Mouse (Mus musculus) left cerebral cortex, adult 8-10 months (tissue): Measurements from ENCODE around the gene Rtp4. TPM values are rescaled to one million over a fixed set of nuclear protein-coding genes. Genes with fewer than 3 reads are reported as not detected.

ENCODE experiments used
- DNase-seq, 2 experiments: peaks; one replicate each; pipeline ENCODE4 v3.0.0; 2022; ENCODE audit warnings: low spot score in 2 of 2
- total RNA-seq, 4 experiments: library from RNA; stranded (reverse); gene quantifications; 2 replicates each; pipeline ENCODE4 v1.2.4; 2022

The Rtp4 gene
- total RNA-seq, 4 experiments from 2014 or later = 1.6 to 4.6 (median 2.8) TPM

GRCm38 (mm10) chr16:23574561-23574960 is 54.5 kb downstream of the Rtp4 start:
- no peak for DNase-seq

DNA sequence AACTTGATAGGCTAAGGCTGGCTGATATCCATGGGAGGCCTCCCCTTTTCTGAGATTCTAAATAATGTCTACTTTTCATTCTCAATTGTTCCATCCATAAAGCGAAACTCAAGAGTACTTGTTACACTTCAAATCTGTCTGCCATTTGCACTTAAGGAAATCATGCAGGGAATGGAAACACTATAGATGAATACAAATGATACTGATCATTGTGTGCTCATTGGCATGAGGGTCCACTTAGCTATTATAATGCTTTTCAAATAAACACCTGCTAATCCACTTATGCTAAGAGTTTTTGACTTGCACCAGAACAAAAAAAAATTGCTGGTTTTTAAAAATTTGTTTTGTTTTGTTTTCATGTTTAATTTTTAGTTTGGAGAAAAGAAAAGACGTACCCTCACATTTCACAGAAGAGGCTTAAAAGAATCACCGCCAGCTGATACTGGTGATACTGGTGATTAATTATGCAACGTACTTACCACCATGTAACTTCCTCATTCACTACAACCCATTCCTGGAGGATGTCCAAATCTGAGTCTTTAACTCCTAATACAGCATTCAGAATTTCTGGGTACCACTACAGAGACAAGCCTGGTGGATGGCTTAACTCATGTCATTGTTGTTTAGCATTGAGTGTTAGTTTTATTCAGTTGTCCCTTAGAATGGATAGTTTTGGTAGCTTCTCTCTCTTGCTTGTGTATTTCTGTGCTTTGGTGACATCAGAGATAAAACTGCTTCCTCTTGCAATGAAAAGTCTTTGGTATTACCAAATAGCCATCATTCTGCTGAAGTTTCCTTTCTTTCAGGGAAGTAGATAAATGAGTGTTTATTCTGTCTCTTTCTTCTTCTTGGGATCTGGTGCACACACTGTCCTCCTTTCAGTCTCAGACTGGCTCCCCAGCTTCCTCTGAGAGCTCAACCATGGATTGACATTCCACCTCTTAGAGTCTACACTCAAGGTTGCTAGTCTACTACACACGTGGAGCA is 71.3 kb downstream of the Rtp4 start:
- no peak for DNase-seq

GRCm38 (mm10) chr16:23592501-23592900 is 72.4 kb downstream of the Rtp4 start:
- no peak for DNase-seq

GRCm38 (mm10) chr16:23596696-23597095 is 76.6 kb downstream of the Rtp4 start:
- DNase-seq = no peak

GRCm38 (mm10) chr16:23597968-23598367 is 77.9 kb downstream of the Rtp4 start:
- no peak for DNase-seq

DNA sequence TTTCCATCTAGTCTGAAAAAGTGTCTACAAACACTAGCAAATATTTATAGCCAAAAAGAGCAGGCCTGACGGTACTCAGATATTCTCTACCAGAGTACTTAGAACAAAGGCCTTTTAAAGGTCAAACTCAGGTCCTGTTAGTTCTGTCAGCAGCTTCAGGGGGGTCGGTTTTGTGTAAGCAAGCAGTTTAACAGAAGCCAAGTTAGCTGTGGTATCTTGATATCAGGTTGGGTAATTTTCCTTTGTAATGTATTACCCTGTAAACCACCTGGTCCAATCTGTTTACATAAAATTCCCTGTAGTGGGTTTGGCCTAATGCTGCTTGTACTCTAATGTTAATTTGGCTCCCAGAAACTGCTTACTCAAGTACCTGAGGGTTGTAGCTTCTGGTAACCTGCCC is 86.1 kb downstream of the Rtp4 start:
- DNase-seq = no peak

GRCm38 (mm10) chr16:23606651-23607050 is 86.6 kb downstream of the Rtp4 start:
- no peak for DNase-seq

- no peak for DNase-seq
Observed at GRCm38 (mm10) chr16:23607911-23608410, 87.9 kb downstream of the Rtp4 start.

DNA sequence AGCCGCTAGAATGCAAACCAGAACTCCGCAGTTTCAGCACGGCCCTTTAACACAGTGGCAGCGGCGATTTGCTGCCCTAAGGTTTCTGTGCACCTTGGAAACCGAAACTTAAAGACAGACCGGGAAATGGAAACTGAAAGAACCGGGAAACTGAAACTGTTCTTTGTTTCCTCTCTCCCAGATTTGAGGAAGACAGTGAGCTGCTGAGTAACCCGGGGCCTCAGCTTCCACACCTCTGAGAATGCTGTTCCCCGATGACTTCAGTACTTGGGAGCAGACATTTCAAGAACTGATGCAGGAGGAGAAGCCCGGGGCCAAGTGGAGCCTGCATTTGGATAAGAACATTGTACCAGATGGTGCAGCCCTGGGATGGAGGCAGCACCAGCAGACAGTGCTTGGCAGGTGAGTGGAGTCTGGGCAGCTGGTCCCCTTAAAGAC is 89.7 kb downstream of the Rtp4 start:
- peak; percentile 10 to 23 for DNase-seq

DNA sequence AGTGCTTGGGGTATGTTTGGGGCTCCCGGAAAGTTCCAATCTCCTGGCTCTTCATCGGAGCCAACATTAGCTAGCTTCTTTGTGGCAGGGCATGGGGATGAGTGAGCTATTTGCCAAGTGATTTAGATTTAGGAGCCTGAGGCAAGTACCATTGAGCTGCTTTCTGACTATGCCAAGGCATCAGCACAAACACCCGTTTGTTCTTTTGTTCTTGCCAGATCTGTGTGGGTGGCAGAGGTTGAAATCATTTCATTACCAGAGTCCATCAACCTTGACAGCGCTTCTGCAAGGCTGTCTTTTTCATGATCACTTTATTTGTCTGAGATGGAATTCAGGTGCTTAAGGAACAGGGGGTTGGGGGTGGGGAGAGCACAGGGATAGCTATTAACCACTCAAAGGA is 104.1 kb downstream of the Rtp4 start:
- DNase-seq = no peak

DNA sequence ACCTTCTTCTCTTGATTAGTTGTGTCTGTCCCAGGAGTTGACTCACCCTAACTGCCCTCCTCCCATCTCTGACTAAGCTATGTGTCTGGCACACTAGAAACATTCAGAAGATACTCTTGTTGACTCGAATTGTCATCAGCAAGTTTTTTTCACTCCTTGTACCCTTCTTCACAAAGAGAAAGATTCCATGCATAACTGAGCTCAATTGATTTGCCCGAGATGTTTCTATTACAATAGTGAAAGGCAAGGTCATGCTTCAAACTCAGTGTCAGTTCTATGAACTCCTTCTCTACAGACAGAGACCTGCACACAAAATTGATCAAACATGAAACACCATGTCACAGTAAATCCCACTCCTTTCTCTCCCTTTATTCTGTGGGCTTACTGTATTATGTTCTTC is 111.4 kb downstream of the Rtp4 start:
- no peak for DNase-seq

DNA sequence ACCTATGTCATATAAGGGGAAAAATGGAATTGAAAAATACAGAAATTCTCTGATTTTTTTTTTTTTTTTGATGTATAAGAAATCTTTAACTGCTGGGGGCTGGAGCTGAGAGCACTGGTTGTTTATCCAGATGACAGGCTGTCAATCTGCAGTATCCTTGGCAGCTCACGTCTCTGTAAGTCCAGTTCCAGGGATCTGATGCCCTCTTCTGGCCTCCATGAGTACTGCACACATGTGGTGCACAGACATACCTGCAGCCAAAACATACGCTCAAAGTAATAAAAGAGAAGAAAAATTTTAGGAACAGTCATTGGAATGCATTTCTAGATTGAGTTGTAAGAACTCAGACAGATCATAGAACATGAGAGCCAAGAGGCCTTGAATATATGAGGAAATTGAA is 112.6 kb downstream of the Rtp4 start:
- DNase-seq = no peak

DNA sequence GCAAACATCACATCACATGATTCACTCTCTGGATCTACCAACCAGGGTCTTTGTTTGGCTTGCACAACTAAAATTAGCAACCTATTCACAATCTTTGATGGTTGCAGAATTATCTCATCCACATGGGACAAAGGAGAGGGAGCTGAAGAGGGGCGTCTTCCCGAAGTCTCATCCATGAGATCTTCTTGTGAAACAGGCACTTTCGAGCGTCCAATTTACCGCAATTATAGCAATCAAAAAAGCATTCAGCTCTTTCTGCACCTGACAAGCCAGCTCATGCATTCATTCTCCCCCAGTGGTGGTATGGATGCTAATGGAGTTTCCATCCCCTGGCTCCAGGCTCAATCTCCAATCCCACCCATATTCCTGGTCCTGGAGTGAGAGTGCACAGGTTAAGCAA is 132.9 kb downstream of the Rtp4 start:
- no peak for DNase-seq

DNA sequence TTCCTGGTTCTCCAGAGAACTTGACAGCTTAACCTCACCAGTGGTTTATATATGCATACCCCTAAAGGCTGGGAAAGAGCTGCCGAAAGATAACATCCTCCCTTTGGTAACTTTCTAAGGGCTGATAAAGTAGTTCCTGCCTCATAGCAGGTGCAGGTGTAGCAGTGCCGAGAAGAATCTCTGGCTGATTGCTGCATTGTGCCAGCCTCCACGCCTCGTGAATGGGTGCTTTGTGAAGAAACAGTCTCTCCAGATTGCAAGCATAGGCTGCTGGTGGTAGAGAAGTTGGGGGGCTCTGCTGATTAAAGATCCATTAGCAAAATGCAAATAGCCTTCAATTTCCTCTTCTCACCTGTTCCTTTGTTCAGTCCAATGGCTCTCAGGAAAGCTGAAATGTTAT is 133.4 kb downstream of the Rtp4 start:
- no peak for DNase-seq

GRCm38 (mm10) chr16:23659597-23660531 is 139.8 kb downstream of the Rtp4 start:
- DNase-seq = no peak

Other genes starting within 250 kb of the Rtp4 start
- under 1 TPM; 0.26 to 0.44 (median 0.35) TPM for gene Rtp1, start 91.2 kb upstream of the Rtp4 start, total RNA-seq
- gene Masp1, start 524 bp downstream of the Rtp4 start, total RNA-seq = 10 to 100 TPM; 12.6 to 13.8 (median 13.4) TPM